Comparison of ENCODE assay signal across 16 mouse cellular contexts in the genomic region with DNA sequence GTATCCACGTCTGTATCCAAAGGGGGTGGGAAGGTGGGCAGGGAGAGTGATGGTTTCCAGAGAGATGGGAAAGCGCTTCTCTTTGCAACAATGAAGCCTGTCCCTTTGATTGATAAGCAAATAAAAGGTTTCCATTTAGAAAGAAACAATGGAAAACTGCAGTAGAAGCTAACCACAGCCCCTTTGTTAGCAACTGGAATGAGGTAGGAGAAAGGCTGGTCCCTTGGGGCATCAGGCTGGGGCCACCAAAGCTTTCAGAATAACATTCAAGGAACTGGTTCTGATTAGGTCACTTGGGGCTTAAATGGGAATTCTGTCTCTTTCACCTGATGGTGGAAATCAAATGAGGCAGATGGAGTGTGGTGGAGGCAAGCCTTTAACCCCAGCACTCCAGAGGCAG.
"Had no signal": no experiment of that assay in that cellular context is flagged by ENCODE, and none has a peak within 500 bp of the region (broad histone marks: within the 10 kb centered on the region; RNA-seq: fewer than 3 reads in every experiment).

No protein-coding gene starts in this region.

- H3K4me3 ChIP-seq: kidney, embryonic 15.5 days; limb, embryonic 12.5 days; liver, embryonic 13.5 days; lung, embryonic 15.5 days; midbrain, embryonic 13.5 days; myocyte; neural tube, embryonic 15.5 days had no signal

- H3K9me3 ChIP-seq: kidney, embryonic 15.5 days; lung, embryonic 15.5 days; neural tube, embryonic 15.5 days had no signal

- H3K4me2 ChIP-seq: kidney, embryonic 15.5 days; limb, embryonic 12.5 days; liver, embryonic 13.5 days; lung, embryonic 15.5 days; midbrain, embryonic 13.5 days; neural tube, embryonic 15.5 days had no signal

- H3K27me3 ChIP-seq: kidney, embryonic 15.5 days; limb, embryonic 12.5 days; liver, embryonic 13.5 days; lung, embryonic 15.5 days; midbrain, embryonic 13.5 days; neural tube, embryonic 15.5 days had no signal

- H3K27ac ChIP-seq: kidney, embryonic 15.5 days; limb, embryonic 12.5 days; liver, embryonic 13.5 days; lung, embryonic 15.5 days; macrophage; midbrain, embryonic 13.5 days; neural tube, embryonic 15.5 days had no signal

- H3K4me1 ChIP-seq: kidney, embryonic 15.5 days; limb, embryonic 12.5 days; liver, embryonic 13.5 days; lung, embryonic 15.5 days; midbrain, embryonic 13.5 days; neural tube, embryonic 15.5 days had no signal

- DNase-seq: kidney, adult 2 months; kidney, postnatal 14 days; liver; liver, embryonic 13.5 days; liver, postnatal 0 days; lung, postnatal 14 days; right cerebral cortex, adult 18-20 months; right cerebral cortex, postnatal 25 days; thymus, postnatal 36 days had no signal

- H3K9ac ChIP-seq: kidney, embryonic 15.5 days; limb, embryonic 12.5 days; liver, embryonic 13.5 days; liver, postnatal 0 days; lung, embryonic 15.5 days; midbrain, embryonic 13.5 days; neural tube, embryonic 15.5 days had no signal

- H3K36me3 ChIP-seq: kidney, embryonic 15.5 days; limb, embryonic 12.5 days; liver, embryonic 13.5 days; lung, embryonic 15.5 days; midbrain, embryonic 13.5 days; neural tube, embryonic 15.5 days had no signal

- ATAC-seq: liver, postnatal 0 days; midbrain, embryonic 13.5 days had no signal
